Mouse (Mus musculus) lung, adult 2 months (tissue): Measurements from ENCODE around the gene Knl1.

Source experiments
- CTCF ChIP-seq: fragments of 200-500 bp; IDR thresholded peaks from 2 replicates; pipeline ENCODE4 v1.5.1; 2011; ENCODE audit warnings: mild to moderate bottlenecking, low read length, control low read depth; ENCODE audit not compliant: insufficient read depth
- POLR2A ChIP-seq: fragments of 200-500 bp; IDR thresholded peaks from 2 replicates; pipeline ENCODE4 v1.6.1; 2011; ENCODE audit warnings: low read depth, mild to moderate bottlenecking, control low read depth, low read length, borderline replicate concordance; ENCODE audit errors: extremely low read depth

- TF ChIP-seq POLR2A (no peak), CTCF (no peak)
These were observed 930 bp downstream of the Knl1 start for GRCm38 (mm10) chr2:119047849-119048248.
